Mouse (Mus musculus) kidney, adult 2 months (tissue): ENCODE measurements around the gene Map3k9. TPM values are rescaled to one million over a fixed set of nuclear protein-coding genes. Genes with fewer than 3 reads are reported as not detected.

Experiments
- DNase-seq: peaks from one replicate; pipeline ENCODE4 v3.0.0; 2021
- H3K27ac ChIP-seq: fragments of 200-500 bp; 2 replicates; pipeline ENCODE4 v1.5.1; 2012; ENCODE audit warnings: low read depth, low read length, control low read depth, inconsistent platforms; ENCODE audit not compliant: insufficient read depth
- H3K27me3 ChIP-seq: fragments of 200-500 bp; replicated peaks from 2 replicates; pipeline ENCODE4 v1.6.1; 2012; ENCODE audit warnings: mild to moderate bottlenecking, moderate library complexity, low read length, inconsistent platforms; ENCODE audit not compliant: control insufficient read depth, insufficient read depth
- H3K36me3 ChIP-seq: fragments of 200-500 bp; 2 replicates; pipeline ENCODE4 v1.6.1; 2012; ENCODE audit warnings: mild to moderate bottlenecking, moderate library complexity, low read length, inconsistent platforms; ENCODE audit not compliant: control insufficient read depth, insufficient read depth
- H3K4me1 ChIP-seq: fragments of 200-500 bp; 2 replicates; pipeline ENCODE4 v1.6.1; 2011; ENCODE audit warnings: low read length; ENCODE audit not compliant: control insufficient read depth, insufficient read depth
- H3K4me3 ChIP-seq: fragments of 200-500 bp; 2 replicates; pipeline ENCODE4 v1.5.1; 2011; ENCODE audit warnings: mild to moderate bottlenecking, low read depth, low read length, control low read depth; ENCODE audit not compliant: insufficient read depth
- CTCF ChIP-seq: fragments of 200-500 bp; conservative IDR thresholded peaks from 2 replicates; pipeline ENCODE4 v1.5.1; 2011; ENCODE audit warnings: low read depth, mild to moderate bottlenecking, control low read depth, low read length, moderate library complexity, mixed read lengths; ENCODE audit not compliant: insufficient read depth, insufficient read length
- POLR2A ChIP-seq: fragments of 200-500 bp; IDR thresholded peaks from one replicate; pipeline ENCODE4 v1.6.1; 2011; ENCODE audit warnings: low read depth, low read length, control low read depth
- WGBS: fragments of 180-500 bp; shearing (Covaris S2); methylation state at CpG from one replicate; pipeline ENCODE4 v1.1.7; 2018; 5-methylcytosine and 5-hydroxymethylcytosine counted together
- polyA plus RNA-seq: library from polyadenylated mRNA; depleted of rRNA; stranded (reverse); fragments of >200 nt; gene quantifications from 2 replicates; pipeline ENCODE4 v1.2.3, GENCODE M21; 2012; rRNA removed

Gene Map3k9
- polyA plus RNA-seq, result 3.4 and 3.9 TPM in 2 replicates

DNA sequence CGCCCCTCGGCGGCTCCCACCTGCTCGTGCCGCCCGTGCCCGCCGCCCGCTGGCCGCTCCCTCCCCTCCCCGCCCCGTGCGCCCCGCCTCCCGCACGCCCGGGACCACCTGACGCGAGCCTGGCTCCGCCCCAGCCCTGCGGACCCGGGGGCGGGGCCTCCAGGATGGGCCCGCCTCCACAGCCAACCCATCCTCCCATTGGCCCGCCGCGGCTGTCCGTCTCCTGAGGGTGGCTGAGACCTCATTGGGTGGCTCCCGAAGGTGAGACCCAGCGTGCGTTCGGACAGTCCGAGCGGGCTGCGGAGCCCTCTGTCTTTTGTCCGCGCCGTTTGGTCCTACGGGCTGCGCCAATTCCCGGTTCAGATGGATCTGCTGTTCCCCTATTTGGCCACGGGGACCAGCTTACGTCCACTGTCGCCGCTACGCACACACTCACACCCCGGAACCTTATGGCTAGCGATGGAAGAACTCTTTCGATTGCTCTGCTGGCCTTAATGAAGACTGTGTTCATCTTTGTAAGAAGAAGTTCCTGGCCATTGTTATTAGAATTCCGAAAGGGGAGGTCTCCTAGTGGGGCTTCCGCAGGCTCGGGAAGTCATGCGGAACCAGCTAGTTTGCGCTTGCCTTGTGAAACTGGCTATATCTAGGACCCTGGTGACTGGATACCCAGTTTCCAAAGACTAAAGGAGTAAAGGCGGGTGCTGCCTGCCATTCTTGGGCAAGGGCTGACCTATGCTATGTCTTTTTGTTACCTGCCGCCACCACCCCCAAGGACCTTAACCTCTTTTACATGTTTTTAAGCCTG, at the start of gene Map3k9:
Map3k9 (minus strand) TSS at position 71 of the 805 bp plus-strand sequence.
- peak; percentile 22; the same call in 1 of the 2 replicates for TF ChIP-seq CTCF
- peak; percentile 18 for TF ChIP-seq POLR2A
- DNase-seq, result peak; percentile 97

DNA sequence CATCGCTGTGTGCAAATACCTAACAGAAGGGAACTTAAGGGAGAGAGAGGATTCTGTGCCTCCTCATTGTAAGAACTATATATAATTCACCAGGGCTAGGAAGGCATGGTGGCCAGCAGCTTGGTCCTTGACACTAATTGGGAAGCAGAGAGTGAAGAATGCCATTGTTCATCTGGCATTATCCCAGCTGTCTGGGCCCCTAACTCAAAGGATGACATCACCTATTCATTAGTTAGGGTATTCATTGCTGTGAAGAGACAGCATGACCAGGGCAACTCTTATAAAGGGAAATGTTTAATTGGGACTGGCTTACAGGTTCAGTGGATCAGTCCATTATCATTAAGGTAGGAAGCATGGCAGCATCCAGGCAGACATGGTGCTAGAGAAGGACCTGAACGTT, 47.4 kb upstream of the Map3k9 start:
- H3K36me3 ChIP-seq, result no peaks in the 10 kb centered on the region
- H3K27me3 ChIP-seq, result no peaks in the 10 kb centered on the region
- WGBS, result 94% methylated on average over 2 of the region's 2 CpGs
- H3K4me1 ChIP-seq, result no peaks in the 10 kb centered on the region
- DNase-seq, result no peak
- H3K4me3 ChIP-seq, result no peak overlapping the region
- H3K27ac ChIP-seq, result no peak overlapping the region
- TF ChIP-seq POLR2A, result no peak
- no peak for TF ChIP-seq CTCF

More for the DNA sequence above, at the start of gene Map3k9:
- Histone ChIP-seq H3K27me3 (no peaks in the 10 kb centered on the region), H3K36me3 (no peaks in the 10 kb centered on the region), H3K4me1 (no peaks in the 10 kb centered on the region), H3K4me3 (peak within 1 kb of the TSS; percentile 65), H3K27ac (peak within 1 kb of the TSS; percentile 72)
- 1% methylated on average over 41 of the region's 56 CpGs for WGBS

DNA sequence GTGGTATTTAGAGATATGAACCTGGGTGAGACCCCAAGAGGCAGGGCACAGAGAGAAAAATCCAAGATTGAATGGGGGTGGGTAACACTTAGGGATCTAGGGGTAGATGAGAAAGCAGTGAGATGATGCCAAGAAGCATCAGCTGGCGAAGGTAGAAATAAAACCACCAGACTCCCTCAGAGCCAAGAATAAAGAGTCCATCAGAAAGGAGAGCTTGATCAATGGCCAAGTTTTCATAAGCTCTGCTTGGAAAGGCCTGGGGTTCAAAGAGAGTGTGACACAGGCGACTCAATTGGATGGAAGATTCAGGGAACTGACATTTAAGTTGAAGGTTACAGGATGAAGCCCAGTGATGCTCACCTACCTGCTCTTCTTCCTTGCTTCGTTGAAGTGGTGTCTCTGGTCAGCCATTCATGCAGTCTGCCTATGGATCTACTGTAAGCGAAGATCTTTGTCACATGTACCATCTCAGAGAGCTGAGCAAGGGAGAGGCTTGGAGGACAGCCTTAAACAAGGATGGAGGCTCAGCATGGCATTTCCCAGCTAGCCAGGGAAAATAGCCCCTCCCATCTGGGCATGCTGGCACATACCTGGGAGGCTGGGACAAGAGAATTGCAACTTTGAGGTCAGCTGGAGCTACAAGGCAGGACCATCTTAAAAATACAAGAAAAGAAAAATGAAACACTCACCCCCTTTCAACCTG, 42.0 kb upstream of the Map3k9 start:
- 89% methylated on average over 4 of the region's 4 CpGs for WGBS
- no peak for DNase-seq
- Histone ChIP-seq H3K4me3 (no peak overlapping the region), H3K27me3 (no peaks in the 10 kb centered on the region), H3K4me1 (no peaks in the 10 kb centered on the region), H3K27ac (no peak overlapping the region), H3K36me3 (no peaks in the 10 kb centered on the region)
- TF ChIP-seq CTCF (no peak), POLR2A (no peak)

DNA sequence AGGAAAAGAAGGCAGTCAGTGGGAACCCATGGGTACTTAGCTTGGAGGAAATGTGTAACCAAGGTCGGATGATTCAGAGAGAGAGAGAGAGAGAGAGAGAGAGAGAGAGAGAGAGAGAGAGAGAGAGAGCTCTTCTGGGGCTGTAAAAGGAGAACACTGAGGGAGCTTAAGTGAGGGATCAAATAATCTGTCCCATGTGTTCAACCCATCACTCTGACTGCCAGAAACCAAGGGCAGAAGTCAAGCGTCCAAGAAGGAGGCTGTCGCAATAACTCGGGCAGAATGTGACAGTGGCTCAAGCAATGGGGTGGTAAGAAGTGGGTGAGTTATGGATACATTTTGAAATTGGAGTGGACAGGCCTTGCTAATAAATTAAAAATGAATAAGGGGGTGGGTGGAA, 41.2 kb upstream of the Map3k9 start:
- TF ChIP-seq POLR2A, result no peak
- TF ChIP-seq CTCF, result no peak
- Histone ChIP-seq H3K27me3 (no peaks in the 10 kb centered on the region), H3K4me3 (no peak overlapping the region), H3K36me3 (no peaks in the 10 kb centered on the region), H3K4me1 (no peaks in the 10 kb centered on the region), H3K27ac (no peak overlapping the region)
- 55% methylated on average over 4 of the region's 4 CpGs for whole genome bisulfite sequencing
- DNase-seq, result no peak

DNA sequence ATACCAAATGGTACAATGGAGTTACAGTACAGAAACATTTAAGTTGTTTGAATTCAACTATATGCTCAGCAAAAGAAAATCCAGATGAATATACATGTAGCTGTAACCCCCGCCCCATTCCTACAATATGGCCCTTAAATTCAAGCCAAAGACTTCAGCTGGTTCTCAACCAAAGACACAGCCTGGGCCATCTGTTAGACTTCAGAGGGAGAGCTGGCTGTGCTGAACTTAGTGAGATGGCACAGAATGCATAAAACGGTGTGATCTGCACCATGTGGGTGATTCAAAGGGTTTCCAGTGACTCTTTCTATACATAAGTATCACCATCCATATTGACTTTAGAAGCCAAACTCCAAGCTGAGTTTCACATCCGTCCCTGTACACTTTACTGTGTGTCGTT, 39.7 kb upstream of the Map3k9 start:
- Histone ChIP-seq H3K36me3 (no peaks in the 10 kb centered on the region), H3K4me3 (no peak overlapping the region), H3K27me3 (no peaks in the 10 kb centered on the region), H3K4me1 (peaks cover 3% of the 10 kb centered on the region; the same call in 1 of the 2 replicates), H3K27ac (no peak overlapping the region)
- 88% methylated on average over 4 of the region's 4 CpGs for WGBS
- DNase-seq, result no peak
- TF ChIP-seq CTCF, result no peak
- TF ChIP-seq POLR2A, result no peak

DNA sequence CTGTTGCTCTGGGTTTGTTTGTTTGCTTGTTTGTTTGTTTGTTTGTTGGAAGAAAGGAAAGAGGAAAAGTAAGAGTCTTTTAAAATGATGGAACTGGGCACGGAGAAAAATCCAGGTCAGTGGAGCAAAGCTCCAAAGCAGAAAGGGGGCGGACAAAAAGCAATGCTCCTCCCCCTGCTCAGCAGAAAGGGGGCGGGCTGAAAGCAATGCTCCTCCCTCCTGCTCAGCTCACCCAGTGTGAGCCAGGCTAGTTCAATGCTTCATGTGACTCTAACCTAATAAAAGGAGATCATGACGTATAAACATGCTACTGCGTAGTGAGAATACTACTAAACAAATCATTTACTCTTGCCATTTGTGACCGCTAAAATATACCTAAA, 36.1 kb upstream of the Map3k9 start:
- peaks cover 3% of the 10 kb centered on the region; the same call in 1 of the 2 replicates for H3K4me1 ChIP-seq
- no peaks in the 10 kb centered on the region for H3K27me3 ChIP-seq
- H3K4me3 ChIP-seq, result no peak overlapping the region
- peak; percentile 24 for DNase-seq
- TF ChIP-seq CTCF, result no peak
- TF ChIP-seq POLR2A, result no peak
- 47% methylated on average over 6 of the region's 6 CpGs for WGBS
- H3K36me3 ChIP-seq, result no peaks in the 10 kb centered on the region
- no peak overlapping the region for H3K27ac ChIP-seq
